Mouse (Mus musculus) lung, postnatal 10 days (tissue): ENCODE results near the gene Vars2.

Source experiments
- DNase-seq: peaks from one replicate; pipeline ENCODE4 v3.0.0; 2021

Gene Vars2

GRCm38 (mm10) chr17:35692368-35692767 is 25.0 kb upstream of the Vars2 start:
- no peak for DNase-seq

GRCm38 (mm10) chr17:35691811-35692210 is 24.4 kb upstream of the Vars2 start:
- DNase-seq, result no peak

GRCm38 (mm10) chr17:35689936-35690645 is 22.7 kb upstream of the Vars2 start:
- DNase-seq, result no peak

- no peak for DNase-seq
Observed at GRCm38 (mm10) chr17:35688347-35689175, 21.2 kb upstream of the Vars2 start.

- DNase-seq, result no peak
Observed at GRCm38 (mm10) chr17:35685061-35685460, 17.7 kb upstream of the Vars2 start.

- DNase-seq, result no peak
Observed at GRCm38 (mm10) chr17:35681986-35682385, 14.6 kb upstream of the Vars2 start.

GRCm38 (mm10) chr17:35680591-35680990 is 13.2 kb upstream of the Vars2 start:
- DNase-seq, result no peak

GRCm38 (mm10) chr17:35673416-35674035 is 6.1 kb upstream of the Vars2 start, which contains the start of gene Gtf2h4:
Gene Gtf2h4, minus strand, starts transcription at chr17:35673739.
- DNase-seq, result peak; percentile 97

GRCm38 (mm10) chr17:35672527-35672926 is 5.1 kb upstream of the Vars2 start:
- no peak for DNase-seq

GRCm38 (mm10) chr17:35671846-35672245 is 4.5 kb upstream of the Vars2 start:
- DNase-seq, result no peak

GRCm38 (mm10) chr17:35669731-35670130 is 2.3 kb upstream of the Vars2 start:
- DNase-seq, result no peak

GRCm38 (mm10) chr17:35666851-35667256 is 538 bp downstream of the Vars2 start:
- peak; percentile 37 for DNase-seq

GRCm38 (mm10) chr17:35665957-35666515 is 1.4 kb downstream of the Vars2 start:
- DNase-seq, result peak; percentile 65

GRCm38 (mm10) chr17:35653086-35653485 is 14.3 kb downstream of the Vars2 start:
- DNase-seq, result no peak

- peak; percentile 80 for DNase-seq
Observed at GRCm38 (mm10) chr17:35649429-35649828, 18.0 kb downstream of the Vars2 start.

GRCm38 (mm10) chr17:35643609-35644236 is 23.7 kb downstream of the Vars2 start, which contains the start of gene Mucl3:
Gene Mucl3, minus strand, starts transcription at chr17:35643695.
- DNase-seq, result no peak

- DNase-seq, result no peak
Observed at GRCm38 (mm10) chr17:35639352-35639751, 28.0 kb downstream of the Vars2 start.

- peak; percentile 89 for DNase-seq
Observed at GRCm38 (mm10) chr17:35638475-35639190, 28.8 kb downstream of the Vars2 start.

- DNase-seq, result peak; percentile 84
Observed at GRCm38 (mm10) chr17:35636363-35636762, 31.0 kb downstream of the Vars2 start.

- peak; percentile 82 for DNase-seq
Observed at GRCm38 (mm10) chr17:35635699-35636111, 31.7 kb downstream of the Vars2 start.

GRCm38 (mm10) chr17:35635202-35635601 is 32.2 kb downstream of the Vars2 start:
- DNase-seq, result no peak

GRCm38 (mm10) chr17:35633992-35634391 is 33.4 kb downstream of the Vars2 start:
- peak; percentile 77 for DNase-seq
